Mouse (Mus musculus): ENCODE measurements around the gene Alpl. TPM values are rescaled to one million over a fixed set of nuclear protein-coding genes. Genes with fewer than 3 reads are reported as not detected.

Alpl gene
- total and polyA plus RNA-seq, 2 experiments from 2014 or later: 10.1 to 11.2 TPM

DNA sequence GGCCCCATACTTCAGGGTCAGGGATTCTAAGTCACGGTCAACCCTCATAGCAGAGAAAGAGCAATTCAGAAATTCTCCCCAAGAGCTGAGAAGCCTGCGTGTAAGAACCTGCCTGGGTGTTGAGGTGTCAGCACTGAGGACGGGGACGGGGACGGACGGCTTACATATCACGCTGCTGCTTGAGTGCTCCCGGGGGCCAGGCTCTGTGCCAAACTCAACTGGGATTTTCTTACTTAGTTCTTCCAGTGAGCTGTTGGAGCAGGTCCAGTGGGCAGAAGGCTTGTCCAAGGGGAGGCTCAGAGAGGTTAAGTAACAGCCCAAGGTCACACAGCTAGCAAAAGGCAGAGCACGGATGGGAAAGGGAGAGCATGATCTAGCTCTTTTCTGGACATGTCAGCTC, 44.5 kb downstream of the Alpl start:
- ATAC-seq: no peak
- no peak overlapping the region for H3K4me3 ChIP-seq (ENCODE audit: low read depth, low read length)

DNA sequence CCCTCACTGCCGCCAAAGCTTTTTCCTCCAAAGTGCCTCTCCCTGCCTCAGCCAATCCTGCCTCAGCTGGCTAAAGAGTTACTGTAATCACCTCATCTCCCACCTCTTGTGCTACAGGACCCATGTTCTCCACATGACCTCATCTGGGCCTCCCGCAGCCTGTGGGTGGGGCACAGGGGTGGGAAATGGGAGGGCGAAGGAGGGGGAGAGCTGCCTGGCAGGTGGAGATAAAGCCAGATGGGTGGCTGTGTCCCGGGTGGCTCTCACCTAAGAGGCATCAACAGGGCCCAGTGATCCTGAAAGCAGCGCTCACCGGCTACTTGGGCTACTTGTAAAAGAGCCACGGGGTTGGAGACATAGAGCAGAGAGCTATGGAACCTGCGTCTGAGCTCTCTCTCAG, 44.9 kb downstream of the Alpl start:
- Histone ChIP-seq H3K4me1 (ENCODE audit: insufficient read depth) (no peaks in the 10 kb centered on the region), H3K9me3 (ENCODE audit: low read length) (no peaks in the 10 kb centered on the region), H3K4me3 (ENCODE audit: low read depth, low read length) (no peak overlapping the region), H3K9ac (no peak overlapping the region), H3K36me3 (ENCODE audit: insufficient read depth) (no peaks in the 10 kb centered on the region), H3K4me2 (ENCODE audit: low read depth) (no peak overlapping the region), H3K27ac (ENCODE audit: low read depth, low read length) (no peak overlapping the region), H3K27me3 (ENCODE audit: insufficient read depth, low read length) (no peaks in the 10 kb centered on the region)
- 86% methylated on average over 8 of the region's 8 CpGs for WGBS
- no peak for TF ChIP-seq CTCF (IDR thresholded peaks at IDR 0.05; ENCODE audit: low read depth)
- ATAC-seq: no peak
- no peak for DNase-seq

More for the DNA sequence above, 44.5 kb downstream of the Alpl start:
- H3K27me3 ChIP-seq (ENCODE audit: insufficient read depth, low read length): no peaks in the 10 kb centered on the region
- H3K9ac ChIP-seq: no peak overlapping the region
- DNase-seq: no peak
- no peak overlapping the region for H3K4me2 ChIP-seq (ENCODE audit: low read depth)
- TF ChIP-seq CTCF (IDR thresholded peaks at IDR 0.05; ENCODE audit: low read depth): no peak
- WGBS: 40% methylated on average over 9 of the region's 9 CpGs
- no peaks in the 10 kb centered on the region for H3K36me3 ChIP-seq (ENCODE audit: insufficient read depth)
- H3K4me1 ChIP-seq (ENCODE audit: insufficient read depth): no peaks in the 10 kb centered on the region
- H3K27ac ChIP-seq (ENCODE audit: low read depth, low read length): no peak overlapping the region
- H3K9me3 ChIP-seq (ENCODE audit: low read length): no peaks in the 10 kb centered on the region

DNA sequence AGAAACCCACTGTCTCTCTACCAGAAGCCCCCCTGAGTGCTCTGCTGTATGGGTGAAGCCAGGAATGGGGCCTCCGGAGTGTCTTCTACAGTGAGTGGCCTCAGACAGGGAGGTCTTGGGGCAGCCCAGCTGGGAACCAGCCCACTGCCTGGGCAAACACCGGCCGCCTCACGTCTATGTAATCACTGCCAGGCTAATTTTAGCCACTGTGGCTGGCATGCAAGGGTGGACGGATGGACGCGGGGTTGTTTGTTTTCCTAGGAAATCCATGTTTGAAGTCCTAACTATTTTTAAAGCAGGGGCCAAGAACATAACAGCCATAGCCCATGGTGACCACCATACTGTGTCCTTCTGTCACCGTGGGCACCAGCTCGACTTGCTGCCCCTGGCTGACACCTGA, 46.1 kb downstream of the Alpl start:
- no peak overlapping the region for H3K27ac ChIP-seq (ENCODE audit: low read depth, low read length)

DNA sequence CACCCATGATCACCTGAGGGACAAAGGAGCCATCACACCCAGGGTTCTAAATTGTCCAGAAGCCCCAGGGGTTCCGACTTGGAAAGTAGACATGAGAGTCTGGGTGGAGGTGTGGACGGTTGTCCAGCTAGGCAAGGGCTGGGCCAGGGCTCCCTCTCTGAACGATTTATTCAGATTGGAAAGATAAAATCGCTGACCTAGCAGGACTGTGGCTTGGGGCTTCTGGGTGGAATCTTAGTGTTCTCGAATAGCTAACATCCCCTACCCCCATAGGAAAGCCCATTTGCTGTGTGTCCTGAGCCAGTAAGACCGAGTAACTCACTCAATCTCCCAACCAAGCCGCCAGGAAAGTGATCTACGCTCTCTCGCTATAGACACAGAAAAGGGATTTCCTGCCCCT, 46.5 kb downstream of the Alpl start:
- DNase-seq: no peak
- Histone ChIP-seq H3K4me2 (ENCODE audit: low read depth) (no peak overlapping the region), H3K4me1 (ENCODE audit: insufficient read depth) (no peaks in the 10 kb centered on the region), H3K4me3 (ENCODE audit: low read depth, low read length) (no peak overlapping the region), H3K27ac (ENCODE audit: low read depth, low read length) (no peak overlapping the region), H3K27me3 (ENCODE audit: insufficient read depth, low read length) (no peaks in the 10 kb centered on the region), H3K9ac (no peak overlapping the region), H3K9me3 (ENCODE audit: low read length) (no peaks in the 10 kb centered on the region), H3K36me3 (ENCODE audit: insufficient read depth) (no peaks in the 10 kb centered on the region)
- no peak for ATAC-seq
- WGBS: 82% methylated on average over 9 of the region's 9 CpGs
- no peak for TF ChIP-seq CTCF (IDR thresholded peaks at IDR 0.05; ENCODE audit: low read depth)

More for the DNA sequence above, 46.1 kb downstream of the Alpl start:
- 77% methylated on average over 9 of the region's 9 CpGs for WGBS
- Histone ChIP-seq H3K9me3 (ENCODE audit: low read length) (no peaks in the 10 kb centered on the region), H3K4me3 (ENCODE audit: low read depth, low read length) (no peak overlapping the region), H3K4me2 (ENCODE audit: low read depth) (no peak overlapping the region), H3K9ac (no peak overlapping the region), H3K36me3 (ENCODE audit: insufficient read depth) (no peaks in the 10 kb centered on the region), H3K27me3 (ENCODE audit: insufficient read depth, low read length) (no peaks in the 10 kb centered on the region), H3K4me1 (ENCODE audit: insufficient read depth) (no peaks in the 10 kb centered on the region)
- no peak for ATAC-seq
- no peak for TF ChIP-seq CTCF (IDR thresholded peaks at IDR 0.05; ENCODE audit: low read depth)
- DNase-seq: no peak

DNA sequence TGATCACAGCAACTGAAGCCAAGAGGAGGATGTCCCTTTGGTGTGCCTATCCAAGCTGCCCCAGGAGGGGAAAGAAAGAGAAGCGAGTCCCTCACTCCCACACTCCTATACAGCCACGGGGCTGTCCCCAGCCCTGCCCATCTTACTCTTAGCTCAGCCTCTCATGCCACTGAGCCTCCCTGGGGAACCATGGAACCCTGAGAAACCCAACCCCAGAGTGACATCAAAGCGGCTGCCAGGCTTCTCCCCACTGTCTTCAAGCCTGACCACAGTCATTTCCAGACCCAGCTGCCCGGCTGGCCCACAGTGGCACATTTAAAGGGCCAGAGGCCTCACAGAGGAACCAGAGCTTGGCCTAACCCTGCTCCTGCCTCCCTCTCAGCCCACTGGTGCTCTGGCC, 47.5 kb downstream of the Alpl start:
- Histone ChIP-seq H3K27me3 (ENCODE audit: insufficient read depth, low read length) (no peaks in the 10 kb centered on the region), H3K4me1 (ENCODE audit: insufficient read depth) (no peaks in the 10 kb centered on the region), H3K9me3 (ENCODE audit: low read length) (no peaks in the 10 kb centered on the region), H3K4me3 (ENCODE audit: low read depth, low read length) (no peak overlapping the region), H3K4me2 (ENCODE audit: low read depth) (no peak overlapping the region), H3K36me3 (ENCODE audit: insufficient read depth) (no peaks in the 10 kb centered on the region), H3K27ac (ENCODE audit: low read depth, low read length) (no peak overlapping the region), H3K9ac (no peak overlapping the region)
- 62% methylated on average over 4 of the region's 4 CpGs for WGBS
- peak; percentile 34 for ATAC-seq
- no peak for DNase-seq
- TF ChIP-seq CTCF (IDR thresholded peaks at IDR 0.05; ENCODE audit: low read depth): no peak

DNA sequence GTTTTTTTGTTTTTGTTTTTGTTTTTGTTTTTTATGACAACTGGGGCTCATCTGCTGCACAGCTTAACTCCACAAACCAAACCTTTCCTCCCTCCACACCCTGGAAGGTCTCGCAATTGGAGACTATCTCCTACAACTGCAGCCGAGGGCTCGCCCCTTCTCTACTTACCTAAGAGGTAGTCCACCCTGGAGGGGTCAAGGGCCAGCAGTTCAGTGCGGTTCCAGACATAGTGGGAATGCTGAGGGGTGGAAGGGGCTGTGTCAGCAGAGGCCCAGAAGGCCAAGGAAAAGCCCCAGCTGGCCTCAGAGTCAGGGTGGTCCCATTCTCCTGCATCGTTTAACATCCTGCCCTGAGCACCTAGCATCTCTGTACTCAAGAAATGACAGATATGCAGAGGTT, 48.6 kb downstream of the Alpl start:
- Histone ChIP-seq H3K4me3 (ENCODE audit: low read depth, low read length) (no peak overlapping the region), H3K4me1 (ENCODE audit: insufficient read depth) (no peaks in the 10 kb centered on the region), H3K27me3 (ENCODE audit: insufficient read depth, low read length) (no peaks in the 10 kb centered on the region), H3K9me3 (ENCODE audit: low read length) (no peaks in the 10 kb centered on the region), H3K9ac (no peak overlapping the region), H3K36me3 (ENCODE audit: insufficient read depth) (no peaks in the 10 kb centered on the region), H3K4me2 (ENCODE audit: low read depth) (no peak overlapping the region), H3K27ac (ENCODE audit: low read depth, low read length) (no peak overlapping the region)
- no peak for ATAC-seq
- DNase-seq: no peak
- 88% methylated on average over 5 of the region's 5 CpGs for WGBS
- TF ChIP-seq CTCF (IDR thresholded peaks at IDR 0.05; ENCODE audit: low read depth): no peak

DNA sequence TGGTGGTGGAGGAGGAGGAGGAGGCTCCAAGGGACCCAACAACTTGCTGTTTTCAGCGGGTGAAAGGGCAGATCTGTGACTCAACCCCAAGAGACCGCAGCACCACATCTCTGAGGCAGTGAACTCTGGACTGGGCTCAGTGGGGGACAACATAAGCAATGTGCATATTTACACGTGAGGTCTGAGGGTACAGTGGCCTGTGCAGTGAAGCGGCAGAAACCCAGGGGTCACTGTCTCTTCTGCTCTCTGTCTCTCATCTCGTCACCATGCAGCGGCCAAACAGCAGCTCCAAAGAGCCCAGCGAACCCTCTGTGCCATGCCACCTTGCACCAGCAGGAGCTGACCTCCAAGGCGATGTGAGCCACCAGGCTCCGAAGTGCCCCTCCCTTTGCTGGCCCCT, 49.1 kb downstream of the Alpl start:
- H3K27ac ChIP-seq (ENCODE audit: low read depth, low read length): no peak overlapping the region
- ATAC-seq: no peak
- 91% methylated on average over 9 of the region's 9 CpGs for WGBS

More for the DNA sequence above, 49.1 kb downstream of the Alpl start:
- no peak overlapping the region for H3K9ac ChIP-seq
- no peaks in the 10 kb centered on the region for H3K27me3 ChIP-seq (ENCODE audit: insufficient read depth, low read length)
- no peaks in the 10 kb centered on the region for H3K4me1 ChIP-seq (ENCODE audit: insufficient read depth)
- H3K9me3 ChIP-seq (ENCODE audit: low read length): no peaks in the 10 kb centered on the region
- no peak for DNase-seq
- H3K4me2 ChIP-seq (ENCODE audit: low read depth): no peak overlapping the region
- no peaks in the 10 kb centered on the region for H3K36me3 ChIP-seq (ENCODE audit: insufficient read depth)
- no peak overlapping the region for H3K4me3 ChIP-seq (ENCODE audit: low read depth, low read length)
- TF ChIP-seq CTCF (IDR thresholded peaks at IDR 0.05; ENCODE audit: low read depth): no peak
